Mouse (Mus musculus): Measurements from ENCODE around the gene Plek2.

DNA sequence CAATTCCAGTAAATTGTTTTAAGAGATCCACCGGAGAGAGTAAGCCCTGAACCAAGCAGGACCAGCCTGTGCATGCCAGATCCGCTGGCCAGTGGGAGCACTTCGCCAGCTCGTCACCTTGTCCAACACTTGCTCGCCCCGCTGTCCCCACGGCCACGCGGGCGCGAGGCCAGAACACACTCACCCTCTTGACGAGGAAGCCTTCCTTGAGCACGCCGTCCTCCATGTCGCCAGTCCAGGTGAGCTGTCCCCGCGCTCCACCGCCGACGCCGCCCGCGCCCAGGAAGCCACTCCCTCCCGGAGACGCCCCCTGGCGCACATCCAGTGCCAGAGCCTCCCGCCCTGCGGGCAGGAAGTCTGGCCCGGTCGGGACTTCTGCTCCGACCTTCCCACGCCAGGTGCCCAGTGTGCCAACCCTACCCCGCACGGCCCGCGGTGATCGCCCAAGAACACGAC lies at the start of gene Plek2:
- peak; percentile 56; the same call in 1 of the 2 replicates for TF ChIP-seq POLR2A (IDR thresholded peaks at IDR 0.05; ENCODE audit: borderline replicate concordance, control insufficient read depth, low read depth, low read length)
- TF ChIP-seq CTCF (IDR thresholded peaks at IDR 0.05; ENCODE audit: control insufficient read depth, insufficient read depth, low read length), result no peak

Measured in bone marrow, adult 2 months (tissue).